Mouse (Mus musculus) liver, postnatal 0 days (tissue): Measurements from ENCODE around the gene Hist1h4d. TPM values are rescaled to one million over a fixed set of nuclear protein-coding genes. Genes with fewer than 3 reads are reported as not detected.
"Not testable (repeated sequence)": the region's sequence is repeated elsewhere in the genome, so short reads cannot be mapped to it uniquely, and the experiment has no call there.

Experiments
- ATAC-seq: fragments of 200-750 bp; cut with Nextera tagmentation; 2 replicates; pipeline ENCODE4 v1.8.0; 2017; ENCODE audit warnings: mild to moderate bottlenecking, moderate library complexity
- DNase-seq: peaks from one replicate; pipeline ENCODE4 v3.0.0-alpha.2; 2016
- H3K27ac ChIP-seq: fragments of 300-500 bp; sonication (generic); 2 replicates; pipeline ENCODE4 v1.5.1; 2014; ENCODE audit warnings: antibody characterized with exemption, moderate library complexity, mild to moderate bottlenecking, low read depth
- H3K27me3 ChIP-seq: fragments of 300-500 bp; sonication (generic); 2 replicates; pipeline ENCODE4 v1.6.1; 2014; ENCODE audit warnings: low read length, control low read depth, mixed read lengths; ENCODE audit not compliant: insufficient read depth
- H3K36me3 ChIP-seq: fragments of 300-500 bp; sonication (generic); replicated peaks from 2 replicates; pipeline ENCODE4 v1.6.1; 2014; ENCODE audit warnings: mild to moderate bottlenecking, control low read depth, low read length, moderate library complexity, mixed read lengths; ENCODE audit not compliant: insufficient read depth
- H3K4me1 ChIP-seq: fragments of 300-500 bp; sonication (generic); 2 replicates; pipeline ENCODE4 v1.6.1; 2014; ENCODE audit warnings: antibody characterized with exemption, mild to moderate bottlenecking, control low read depth; ENCODE audit not compliant: insufficient read depth
- H3K4me2 ChIP-seq: fragments of 300-500 bp; sonication (generic); 2 replicates; pipeline ENCODE4 v1.6.1; 2014; ENCODE audit warnings: low read depth, mild to moderate bottlenecking, low read length, moderate library complexity, mixed read lengths
- H3K4me3 ChIP-seq: fragments of 300-500 bp; sonication (generic); 2 replicates; pipeline ENCODE4 v1.5.1; 2014; ENCODE audit warnings: low read depth, low read length
- H3K9ac ChIP-seq: fragments of 300-500 bp; sonication (generic); replicated peaks from 2 replicates; pipeline ENCODE4 v1.6.1; 2014; ENCODE audit warnings: mild to moderate bottlenecking, moderate library complexity
- H3K9me3 ChIP-seq: fragments of 300-500 bp; sonication (generic); 2 replicates; pipeline ENCODE4 v1.6.1; 2016; ENCODE audit warnings: mild to moderate bottlenecking, control low read depth, low read length, mixed read lengths
- CTCF ChIP-seq: sonication (generic); IDR thresholded peaks from 2 replicates; pipeline ENCODE4 v1.5.1; 2016; ENCODE audit warnings: antibody characterized with exemption, low read depth
- EP300 ChIP-seq: IDR thresholded peaks from 2 replicates; pipeline ENCODE4 v1.6.1; 2016; ENCODE audit warnings: antibody characterized with exemption, low read depth, mild to moderate bottlenecking
- WGBS: fragments of 180-500 bp; shearing (Covaris S2); extraction: QIAGEN DNeasy Blood & Tissue Kit; methylation state at CpG from one replicate; pipeline ENCODE4 v1.1.7; 2014; ENCODE audit not compliant: insufficient replicate concordance; 5-methylcytosine and 5-hydroxymethylcytosine counted together
- polyA plus RNA-seq: library from polyadenylated mRNA; unstranded; fragments of >200 nt; fragmentation: Nextera tagmentation; extraction: Ambion mirVana; gene quantifications from 2 replicates; pipeline ENCODE4 v1.2.1, GENCODE M21; 2015

The Hist1h4d gene
- polyA plus RNA-seq, 1 experiment from 2014 or later = 94.3 TPM

DNA sequence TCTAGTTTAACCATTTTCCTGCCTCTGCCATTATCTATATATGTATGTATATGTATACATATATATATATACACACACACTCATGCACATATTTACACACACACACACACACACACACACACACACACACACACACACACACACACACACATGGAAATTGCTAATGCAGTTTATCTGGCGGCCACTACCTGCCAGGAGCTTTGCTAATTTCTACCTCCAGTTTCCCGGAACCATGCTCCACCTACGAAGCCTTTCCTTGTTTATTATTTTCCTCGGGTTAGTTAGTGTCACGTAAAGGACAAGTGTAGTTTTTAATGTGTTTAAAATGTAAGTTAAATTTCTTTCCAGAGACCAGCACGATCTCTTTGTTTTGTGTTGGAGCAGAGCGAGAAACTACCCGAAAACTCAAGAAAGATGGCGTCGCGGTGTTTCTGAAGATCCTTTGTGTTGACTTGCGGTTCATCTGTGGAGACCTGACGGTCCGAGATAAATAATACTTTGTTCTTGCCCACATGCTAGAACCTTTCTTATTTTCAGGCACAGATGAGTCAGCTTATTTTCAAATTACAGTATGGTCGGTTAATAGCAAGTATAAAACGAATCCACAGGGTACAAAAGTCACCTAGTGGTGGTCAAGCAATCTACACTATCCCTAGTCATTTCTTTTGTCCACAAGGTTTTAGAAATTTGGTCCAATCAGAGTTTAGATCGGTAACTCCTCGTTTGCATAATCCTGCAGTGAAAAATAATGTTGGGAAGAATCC, 18.5 kb upstream of the Hist1h4d start:
- WGBS = 3% methylated on average over 18 of the region's 18 CpGs
- peak overlapping the region; percentile 83 for H3K4me2 ChIP-seq
- DNase-seq (no peak), ATAC-seq (peak; percentile 30)
- no peaks in the 10 kb centered on the region for H3K27me3 ChIP-seq
- H3K9ac ChIP-seq = peak overlapping the region; percentile 65
- TF ChIP-seq EP300 = peak; percentile 73
- peak; percentile 69 for TF ChIP-seq CTCF
- H3K9me3 ChIP-seq = no peaks in the 10 kb centered on the region
- H3K4me3 ChIP-seq = peak overlapping the region; percentile 43
- peaks cover 7% of the 10 kb centered on the region for H3K4me1 ChIP-seq
- peak overlapping the region; percentile 99 for H3K27ac ChIP-seq
- H3K36me3 ChIP-seq = no peaks in the 10 kb centered on the region

DNA sequence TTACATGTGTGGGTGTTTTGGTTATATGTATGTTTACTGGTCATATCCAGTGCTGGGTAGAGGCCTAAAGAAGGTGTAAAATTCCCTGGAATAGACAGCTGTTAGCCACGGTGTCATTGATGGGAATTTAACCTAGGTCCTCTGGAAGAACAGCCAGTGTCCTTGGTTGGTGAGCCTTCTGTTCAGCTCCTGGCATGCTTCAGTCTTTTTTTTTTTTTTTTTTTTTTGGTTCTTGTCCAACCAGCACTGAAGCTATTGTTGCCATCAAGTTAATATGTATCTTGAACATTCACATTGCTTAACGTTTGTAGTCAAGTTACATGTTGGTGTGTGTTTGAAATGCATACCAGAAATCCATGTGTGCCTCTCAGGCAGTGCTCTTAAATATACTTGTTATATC, 16.9 kb upstream of the Hist1h4d start:
- H3K4me1 ChIP-seq = peaks cover 7% of the 10 kb centered on the region
- 76% methylated on average over 2 of the region's 2 CpGs for WGBS
- H3K36me3 ChIP-seq = no peaks in the 10 kb centered on the region
- H3K9ac ChIP-seq = no peak overlapping the region
- H3K4me3 ChIP-seq = no peak overlapping the region
- no peak overlapping the region for H3K27ac ChIP-seq
- no peak for ATAC-seq
- no peak overlapping the region for H3K4me2 ChIP-seq
- H3K27me3 ChIP-seq = no peaks in the 10 kb centered on the region
- DNase-seq = no peak
- TF ChIP-seq EP300 = no peak
- no peak for TF ChIP-seq CTCF
- no peaks in the 10 kb centered on the region for H3K9me3 ChIP-seq

DNA sequence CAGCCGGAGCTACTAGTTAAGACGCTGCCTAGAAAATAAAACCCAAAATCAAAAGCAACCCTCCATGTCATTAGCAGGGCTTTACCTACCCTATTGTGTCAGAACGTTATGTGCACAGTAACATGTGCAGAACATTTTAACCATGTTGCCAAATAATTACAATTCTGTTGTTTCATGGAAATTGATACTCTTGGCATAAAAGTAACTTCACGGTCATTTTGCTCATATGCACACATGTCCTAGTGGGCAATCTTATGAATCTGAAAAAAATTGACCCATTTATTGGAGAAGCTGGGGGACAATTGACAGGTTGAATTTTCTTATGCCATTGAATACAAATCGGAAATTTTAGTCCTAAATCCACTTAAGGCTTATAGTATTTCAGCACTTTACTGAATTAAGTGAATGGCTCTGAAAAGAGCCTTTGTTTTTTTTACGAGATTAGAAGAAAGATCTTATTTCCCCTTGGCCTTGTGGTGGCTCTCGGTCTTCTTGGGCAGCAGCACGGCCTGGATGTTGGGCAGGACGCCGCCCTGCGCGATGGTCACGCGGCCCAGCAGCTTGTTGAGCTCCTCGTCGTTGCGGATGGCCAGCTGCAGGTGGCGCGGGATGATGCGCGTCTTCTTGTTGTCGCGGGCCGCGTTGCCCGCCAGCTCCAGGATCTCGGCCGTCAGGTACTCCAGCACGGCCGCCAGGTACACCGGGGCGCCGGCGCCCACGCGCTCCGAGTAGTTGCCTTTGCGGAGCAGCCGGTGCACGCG, 11.0 kb upstream of the Hist1h4d start:
- 6% methylated on average over 13 of the region's 41 CpGs for WGBS
- peak; percentile 17 for ATAC-seq
- Histone ChIP-seq H3K4me2 (peak overlapping the region; percentile 69), H3K4me3 (peak overlapping the region; percentile 52), H3K27ac (peak overlapping the region; percentile 98), H3K9ac (peak overlapping the region; percentile 80)
- not testable (repeated sequence) for DNase-seq, H3K9me3 ChIP-seq, H3K4me1 ChIP-seq, H3K36me3 ChIP-seq, H3K27me3 ChIP-seq
- TF ChIP-seq CTCF = peak; percentile 26; the same call in 1 of the 2 replicates

DNA sequence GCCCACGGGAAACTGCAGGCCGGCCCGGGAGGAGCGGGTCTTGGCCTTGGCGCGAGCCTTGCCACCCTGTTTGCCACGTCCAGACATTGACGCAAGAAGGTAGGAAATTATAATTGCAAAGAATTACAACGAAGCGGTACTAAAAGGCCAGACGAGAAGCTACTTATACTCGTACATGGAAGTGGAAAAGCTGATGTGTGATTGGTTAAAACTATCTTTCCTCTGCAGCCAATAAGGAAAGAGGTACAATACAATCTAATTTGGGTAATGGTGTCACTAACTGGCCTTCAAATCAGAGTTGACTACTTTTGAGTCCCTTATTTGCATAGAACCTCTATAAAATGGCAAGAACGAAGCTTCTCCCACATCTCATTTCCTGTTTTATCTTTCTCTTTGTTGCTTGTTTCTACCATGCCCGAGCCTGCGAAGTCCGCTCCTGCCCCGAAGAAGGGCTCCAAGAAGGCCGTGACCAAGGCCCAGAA, 10.3 kb upstream of the Hist1h4d start, which contains the start of the genes Hist1h2ae and Hist1h2bg:
Gene Hist1h2ae, minus strand, starts transcription at position 199 of the 482 bp plus-strand sequence.
Gene Hist1h2bg, plus strand, starts transcription at position 375 of the 482 bp plus-strand sequence.
- TF ChIP-seq CTCF = no peak
- TF ChIP-seq EP300 = peak; percentile 79
- ATAC-seq = peak; percentile 79
- H3K4me2 ChIP-seq = peak within 1 kb of the TSS; percentile 69
- H3K36me3 ChIP-seq = no peaks in the 10 kb centered on the region
- H3K9me3 ChIP-seq = no peaks in the 10 kb centered on the region
- WGBS = under 1% methylated on average over 18 of the region's 18 CpGs
- DNase-seq = peak; percentile 78
- peak within 1 kb of the TSS; percentile 98 for H3K27ac ChIP-seq
- H3K27me3 ChIP-seq = no peaks in the 10 kb centered on the region
- peak within 1 kb of the TSS; percentile 52 for H3K4me3 ChIP-seq
- peak within 1 kb of the TSS; percentile 80 for H3K9ac ChIP-seq
- no peaks in the 10 kb centered on the region; the same call in 1 of the 2 replicates for H3K4me1 ChIP-seq

DNA sequence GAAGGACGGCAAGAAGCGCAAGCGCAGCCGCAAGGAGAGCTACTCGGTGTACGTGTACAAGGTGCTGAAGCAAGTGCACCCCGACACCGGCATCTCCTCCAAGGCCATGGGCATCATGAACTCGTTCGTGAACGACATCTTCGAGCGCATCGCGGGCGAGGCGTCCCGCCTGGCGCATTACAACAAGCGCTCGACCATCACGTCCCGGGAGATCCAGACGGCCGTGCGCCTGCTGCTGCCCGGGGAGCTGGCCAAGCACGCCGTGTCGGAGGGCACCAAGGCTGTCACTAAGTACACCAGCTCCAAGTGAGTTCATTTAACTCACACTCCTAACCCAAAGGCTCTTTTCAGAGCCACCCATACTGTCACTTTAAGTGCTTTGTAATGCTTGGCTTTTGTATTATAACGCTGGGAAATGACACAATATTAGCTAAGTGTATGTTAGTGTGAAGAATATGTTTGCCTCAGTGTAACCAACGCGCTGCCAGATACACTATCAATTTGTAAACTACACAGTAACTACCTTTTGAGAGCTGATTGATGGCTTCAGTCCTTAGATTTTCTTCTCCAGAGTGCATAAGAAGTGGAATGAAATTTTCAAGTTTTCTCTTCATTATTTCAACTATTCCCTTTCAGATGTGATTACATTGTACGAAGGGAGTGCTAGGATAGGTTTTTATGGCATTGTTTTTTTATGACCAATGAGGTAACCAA, 9.7 kb upstream of the Hist1h4d start:
- not testable (repeated sequence) for DNase-seq, H3K4me1 ChIP-seq, H3K9me3 ChIP-seq, H3K36me3 ChIP-seq, ATAC-seq, H3K27me3 ChIP-seq
- peak overlapping the region; percentile 98 for H3K27ac ChIP-seq
- H3K9ac ChIP-seq = peak overlapping the region; percentile 80
- under 1% methylated on average over 11 of the region's 34 CpGs for WGBS
- peak overlapping the region; percentile 69 for H3K4me2 ChIP-seq
- H3K4me3 ChIP-seq = peak overlapping the region; percentile 52
- TF ChIP-seq EP300 = 0 out of 2 replicates have a peak, but pooled peaks have one; percentile 14
